Mouse (Mus musculus) CH12.LX (cell line): ENCODE results near the gene Armc10. TPM values are rescaled to one million over a fixed set of nuclear protein-coding genes. Genes with fewer than 3 reads are reported as not detected.
"Not testable (repeated sequence)": the region's sequence is repeated elsewhere in the genome, so short reads cannot be mapped to it uniquely, and the experiment has no call there.

Experiments
- DNase-seq: peaks from one replicate; pipeline ENCODE4 v3.0.0-alpha.2; 2013; ENCODE audit errors: extremely low read depth
- H3K27ac ChIP-seq: 2 replicates; pipeline ENCODE4 v1.5.1; 2012; ENCODE audit warnings: low read depth, mild to moderate bottlenecking, control low read depth, moderate library complexity; ENCODE audit not compliant: insufficient read depth
- H3K27me3 ChIP-seq: replicated peaks from 2 replicates; pipeline ENCODE3; 2012; ENCODE audit warnings: inconsistent platforms
- H3K36me3 ChIP-seq, 2 experiments: replicated peaks in 1 of 2; 2 replicates each; pipeline versions ENCODE3 to v1.6.1; 2012; ENCODE audit warnings: inconsistent platforms in 1 of 2, low read length in 1 of 2, mild to moderate bottlenecking in 1 of 2, mixed read lengths in 1 of 2, moderate library complexity in 1 of 2; ENCODE audit not compliant: control insufficient read depth in 1 of 2, insufficient read depth in 1 of 2
- H3K4me1 ChIP-seq, 2 experiments: 2 replicates each; pipeline ENCODE4 v1.6.1; 2012; ENCODE audit warnings: inconsistent platforms in 1 of 2, moderate library complexity in 1 of 2; ENCODE audit not compliant: insufficient read depth in 2 of 2, control insufficient read depth in 1 of 2
- H3K4me2 ChIP-seq: 2 replicates; pipeline ENCODE4 v1.6.1; 2012; ENCODE audit warnings: low read depth, mild to moderate bottlenecking, control low read depth; ENCODE audit not compliant: poor library complexity, insufficient read depth, severe bottlenecking
- H3K4me3 ChIP-seq, 3 experiments: fragments of 150-350 bp in 1 of 3; sonication (generic) in 1 of 3; replicated peaks in 1 of 3; 2 replicates each; pipeline versions ENCODE3 to v1.5.1; 2011 to 2012; ENCODE audit warnings: low read depth in 2 of 3, low read length in 2 of 3, mild to moderate bottlenecking in 2 of 3, moderate library complexity in 2 of 3, control low read depth in 1 of 3, improper control_type of control experiment in 1 of 3, inconsistent platforms in 1 of 3, mixed read lengths in 1 of 3; ENCODE audit not compliant: poor library complexity in 1 of 3
- H3K79me2 ChIP-seq: replicated peaks from 2 replicates; pipeline ENCODE4 v1.6.1; 2012; ENCODE audit warnings: mild to moderate bottlenecking, moderate library complexity; ENCODE audit not compliant: control insufficient read depth, poor library complexity, insufficient read depth, severe bottlenecking; ENCODE audit errors: extremely low read depth
- H3K9ac ChIP-seq: 2 replicates; pipeline ENCODE4 v1.6.1; 2012; ENCODE audit warnings: low read depth, mild to moderate bottlenecking, control low read depth, moderate library complexity; ENCODE audit not compliant: insufficient read depth
- H3K9me3 ChIP-seq: replicated peaks from 2 replicates; pipeline ENCODE3; 2012; ENCODE audit warnings: low read length, inconsistent platforms, mixed read lengths
- CHD1 ChIP-seq: IDR thresholded peaks from 2 replicates; pipeline ENCODE4 v1.6.1; 2012; ENCODE audit warnings: low read depth, low read length, improper control_type of control experiment, inconsistent platforms
- CTCF ChIP-seq, 2 experiments: IDR thresholded peaks in 1 of 2; conservative IDR thresholded peaks in 1 of 2; 2 replicates each; pipeline ENCODE4 v1.5.1; 2011 to 2012; ENCODE audit warnings: low read depth in 2 of 2, low read length in 2 of 2, improper control_type of control experiment in 1 of 2, inconsistent platforms in 1 of 2, mild to moderate bottlenecking in 1 of 2, moderate library complexity in 1 of 2
- E2F4 ChIP-seq: IDR thresholded peaks from 2 replicates; pipeline ENCODE4 v1.6.1; 2011; ENCODE audit warnings: low read depth, low read length, improper control_type of control experiment; ENCODE audit not compliant: insufficient replicate concordance
- ELF1 ChIP-seq: IDR thresholded peaks from 2 replicates; pipeline ENCODE4 v1.6.1; 2014; ENCODE audit warnings: low read depth, mild to moderate bottlenecking, inconsistent platforms, low read length, improper control_type of control experiment
- EP300 ChIP-seq: IDR thresholded peaks from 2 replicates; pipeline ENCODE4 v1.6.1; 2011; ENCODE audit warnings: low read length, improper control_type of control experiment
- GABPA ChIP-seq: IDR thresholded peaks from 2 replicates; pipeline ENCODE4 v1.6.1; 2012; ENCODE audit warnings: low read depth, low read length, improper control_type of control experiment, inconsistent platforms; ENCODE audit not compliant: insufficient replicate concordance
- IRF4 ChIP-seq: IDR thresholded peaks from 2 replicates; pipeline ENCODE4 v1.6.1; 2014; ENCODE audit warnings: low read depth, mild to moderate bottlenecking, inconsistent platforms, low read length, improper control_type of control experiment
- JUN ChIP-seq: IDR thresholded peaks from 2 replicates; pipeline ENCODE4 v1.6.1; 2011; ENCODE audit warnings: low read depth, mild to moderate bottlenecking, low read length, improper control_type of control experiment, moderate library complexity; ENCODE audit not compliant: insufficient read depth
- JUND ChIP-seq: conservative IDR thresholded peaks from 2 replicates; pipeline ENCODE4 v1.6.1; 2011; ENCODE audit warnings: low read depth, low read length, improper control_type of control experiment
- KAT2A ChIP-seq: IDR thresholded peaks from 2 replicates; pipeline ENCODE4 v1.6.1; 2012; ENCODE audit warnings: low read length, improper control_type of control experiment, inconsistent platforms; ENCODE audit not compliant: insufficient replicate concordance
- MAX ChIP-seq: IDR thresholded peaks from 2 replicates; pipeline ENCODE4 v1.6.1; 2011; ENCODE audit warnings: low read length, improper control_type of control experiment
- MXI1 ChIP-seq: IDR thresholded peaks from 2 replicates; pipeline ENCODE4 v1.6.1; 2011; ENCODE audit warnings: mild to moderate bottlenecking, low read depth, low read length, improper control_type of control experiment
- MYC ChIP-seq: IDR thresholded peaks from 2 replicates; pipeline ENCODE4 v1.6.1; 2011; ENCODE audit warnings: low read depth, mild to moderate bottlenecking, improper control_type of control experiment, low read length
- NELFE ChIP-seq: IDR thresholded peaks from 2 replicates; pipeline ENCODE4 v1.6.1; 2011; ENCODE audit warnings: low read depth, low read length, improper control_type of control experiment
- NRF1 ChIP-seq: IDR thresholded peaks from 2 replicates; pipeline ENCODE4 v1.6.1; 2014; ENCODE audit warnings: low read depth, mild to moderate bottlenecking, inconsistent platforms, low read length, improper control_type of control experiment, moderate library complexity
- PAX5 ChIP-seq: IDR thresholded peaks from 2 replicates; pipeline ENCODE4 v1.6.1; 2012; ENCODE audit warnings: low read length, inconsistent platforms, mixed read lengths
- POLR2A ChIP-seq: IDR thresholded peaks from 2 replicates; pipeline ENCODE4 v1.6.1; 2011; ENCODE audit warnings: low read depth, mild to moderate bottlenecking, improper control_type of control experiment, low read length
- POLR2AphosphoS2 ChIP-seq: IDR thresholded peaks from 2 replicates; pipeline ENCODE4 v1.6.1; 2011; ENCODE audit warnings: low read depth, low read length, improper control_type of control experiment
- SIN3A ChIP-seq: IDR thresholded peaks from 2 replicates; pipeline ENCODE4 v1.6.1; 2012; ENCODE audit warnings: low read length, improper control_type of control experiment, inconsistent platforms
- SMC3 ChIP-seq: IDR thresholded peaks from 2 replicates; pipeline ENCODE4 v1.6.1; 2011; ENCODE audit warnings: low read depth, low read length, improper control_type of control experiment
- TBP ChIP-seq: conservative IDR thresholded peaks from 2 replicates; pipeline ENCODE4 v1.6.1; 2011; ENCODE audit warnings: low read depth, low read length, improper control_type of control experiment
- USF1 ChIP-seq: IDR thresholded peaks from 2 replicates; pipeline ENCODE4 v1.6.1; 2014; ENCODE audit warnings: low read depth, mild to moderate bottlenecking, inconsistent platforms, low read length, improper control_type of control experiment
- USF2 ChIP-seq: conservative IDR thresholded peaks from 2 replicates; pipeline ENCODE4 v1.6.1; 2011; ENCODE audit warnings: low read depth, low read length, improper control_type of control experiment
- ZC3H11A ChIP-seq: IDR thresholded peaks from 2 replicates; pipeline ENCODE4 v1.6.1; 2012; ENCODE audit warnings: low read depth, mild to moderate bottlenecking, inconsistent platforms, low read length, improper control_type of control experiment
- ZMIZ1 ChIP-seq: IDR thresholded peaks from 2 replicates; pipeline ENCODE4 v1.6.1; 2012; ENCODE audit warnings: low read depth, mild to moderate bottlenecking, inconsistent platforms, low read length, improper control_type of control experiment
- ZNF384 ChIP-seq: IDR thresholded peaks from 2 replicates; pipeline ENCODE4 v1.6.1; 2012; ENCODE audit warnings: low read depth, low read length, improper control_type of control experiment, inconsistent platforms
- dilution Hi-C: fragments of 300-500 bp; cut with MboI; formaldehyde crosslinking; loops from 2 replicates; pipeline ENCODE4 v1.14.3; 2020; ENCODE audit warnings: low sequenced_read_pairs; ENCODE audit not compliant: extremely low pct_unique_long_range_greater_than_20kb, extremely low pct_ligation_motif_present
- in situ Hi-C: fragments of 300-500 bp; cut with MboI; formaldehyde crosslinking; loops from 3 replicates; pipeline ENCODE4 v1.14.3; 2019; ENCODE audit warnings: low sequenced_read_pairs, low pct_ligation_motif_present, low pct_unique_long_range_greater_than_20kb, mixed read lengths
- polyA plus RNA-seq: library from polyadenylated mRNA; unstranded; fragments of >175 nt; gene quantifications from 2 replicates; pipeline ENCODE4 v1.2.1, GENCODE M21; 2012; ENCODE audit warnings: low read depth; ENCODE audit not compliant: insufficient read length
- total RNA-seq, 2 experiments: library from RNA; depleted of rRNA; stranded (reverse); fragments of 300-350 nt in 1 of 2; fragments of >200 nt in 1 of 2; gene quantifications; 2 replicates each; pipeline ENCODE4 v1.2.3; 2012 to 2014

The Armc10 gene
- total and polyA plus RNA-seq, 3 experiments, result 39.1 to 71.9 (median 46.0) TPM

DNA sequence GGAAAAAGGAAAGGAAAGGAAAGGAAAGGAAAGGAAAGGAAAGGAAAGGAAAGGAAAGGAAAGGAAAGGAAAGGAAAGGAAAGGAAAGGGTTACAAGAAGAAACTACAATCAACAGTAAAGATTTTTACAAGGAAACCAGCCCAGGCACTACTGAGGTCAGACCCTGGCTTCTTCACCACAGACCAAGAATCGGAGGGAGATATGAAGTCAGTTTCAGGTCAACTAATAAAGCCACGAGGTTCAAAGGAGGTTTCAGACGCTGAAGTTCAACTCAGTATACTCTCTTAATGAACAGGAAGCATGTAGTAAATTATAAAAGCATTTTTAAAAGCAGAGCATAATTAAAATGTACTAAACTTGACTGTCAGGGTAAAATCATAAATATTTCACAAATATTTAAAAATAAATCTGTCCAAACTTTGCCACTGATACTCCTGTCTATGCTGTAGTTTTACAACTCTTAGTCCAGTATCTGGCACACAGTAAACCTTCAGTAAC is 47.8 kb downstream of the Armc10 start:
- Histone ChIP-seq H3K4me1 (0 out of 4 replicates have a peak, but pooled peaks cover 0 to 2% of the 10 kb centered on the region in 2 experiments), H3K79me2 (no peaks in the 10 kb centered on the region), H3K4me2 (no peak overlapping the region), H3K9me3 (no peaks in the 10 kb centered on the region), H3K36me3 (no peaks in the 10 kb centered on the region), H3K27me3 (no peaks in the 10 kb centered on the region), H3K27ac (no peak overlapping the region), H3K9ac (no peak overlapping the region), H3K4me3 (no peak overlapping the region)
- TF ChIP-seq ZC3H11A (no peak), NRF1 (no peak), POLR2A (no peak), IRF4 (no peak), MAX (no peak), KAT2A (no peak), ZMIZ1 (no peak), ZNF384 (no peak), JUND (no peak), POLR2AphosphoS2 (no peak), SMC3 (no peak), CTCF (conservative IDR thresholded peaks at IDR 0.05 in 1 of 2, IDR thresholded peaks at IDR 0.05 in 1 of 2; ENCODE audit: low read depth in 2 of 2, low read length in 2 of 2) (no peak), ELF1 (no peak), USF2 (no peak), MYC (no peak)
- dilution Hi-C loops (no loop called here), in situ Hi-C loops (no loop called here)
- no peak for DNase-seq

DNA sequence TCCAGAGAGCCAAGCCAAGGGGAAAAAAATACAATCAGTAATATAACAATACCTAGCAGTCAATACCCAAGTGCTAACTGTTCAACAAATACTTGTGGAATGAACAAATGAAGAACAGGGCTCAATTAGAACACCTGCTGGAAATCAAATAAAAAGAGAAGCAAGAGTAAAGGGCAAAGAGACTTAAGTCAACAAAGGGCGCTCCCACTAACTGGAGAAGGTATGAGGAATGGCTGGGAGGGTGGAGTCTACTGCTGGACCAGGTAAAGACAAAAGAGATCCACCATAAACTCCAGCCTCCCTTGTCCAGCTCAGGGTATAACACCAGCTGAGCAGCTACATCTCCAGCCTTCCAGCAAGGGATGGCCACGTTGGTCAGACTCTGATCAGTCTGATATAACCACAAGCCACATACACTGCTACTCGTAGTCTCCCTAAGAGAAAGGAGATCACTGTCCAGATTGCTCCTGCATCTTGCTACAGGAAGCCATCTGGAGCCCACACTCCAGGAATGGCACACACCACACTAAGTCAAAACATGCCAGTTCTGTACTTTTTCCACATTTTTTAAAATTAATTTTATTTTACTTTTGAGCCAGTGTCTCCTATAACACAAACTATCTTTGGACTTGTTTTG is 49.4 kb downstream of the Armc10 start:
- H3K79me2 ChIP-seq, result no peaks in the 10 kb centered on the region
- no peaks in the 10 kb centered on the region for H3K27me3 ChIP-seq
- in situ Hi-C loops, result no loop called here
- 0 out of 4 replicates have a peak, but pooled peaks cover 0 to 2% of the 10 kb centered on the region in 2 experiments for H3K4me1 ChIP-seq
- TF ChIP-seq MXI1, result no peak
- no peak for TF ChIP-seq SIN3A
- no peak for TF ChIP-seq JUN
- no peak for TF ChIP-seq EP300
- TF ChIP-seq GABPA, result no peak
- TF ChIP-seq E2F4, result no peak
- no peak for TF ChIP-seq KAT2A
- TF ChIP-seq TBP, result no peak
- TF ChIP-seq CHD1, result no peak
- TF ChIP-seq IRF4, result no peak
- TF ChIP-seq NELFE, result no peak
- no peak for TF ChIP-seq PAX5
- no peak for TF ChIP-seq NRF1
- no peak for TF ChIP-seq JUND
- no peak for TF ChIP-seq USF1
- TF ChIP-seq ZMIZ1, result no peak
- no peak overlapping the region for H3K4me3 ChIP-seq
- no peaks in the 10 kb centered on the region for H3K9me3 ChIP-seq
- DNase-seq, result no peak
- H3K27ac ChIP-seq, result no peak overlapping the region
- H3K36me3 ChIP-seq, result no peaks in the 10 kb centered on the region
- dilution Hi-C loops, result no loop called here
- H3K4me2 ChIP-seq, result no peak overlapping the region
- H3K9ac ChIP-seq, result no peak overlapping the region

DNA sequence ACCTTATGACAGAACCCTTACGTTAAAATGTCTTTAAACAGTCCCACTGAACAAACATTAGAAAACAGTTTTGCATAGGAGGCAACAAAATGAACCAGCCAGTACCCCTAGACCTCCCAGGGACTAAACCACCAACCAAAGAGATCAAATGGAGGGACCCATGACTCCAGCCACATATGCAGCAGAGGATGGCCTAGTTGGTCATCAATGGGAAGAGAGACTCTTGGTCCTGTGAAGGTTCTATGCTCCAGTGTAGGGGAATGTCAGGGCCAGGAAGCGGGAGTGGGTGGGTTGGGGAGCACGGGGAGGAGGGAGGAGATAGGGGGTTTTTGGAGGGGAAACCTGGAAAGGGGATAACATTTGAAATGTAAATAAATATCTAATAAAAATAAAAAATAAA is 53.9 kb downstream of the Armc10 start:
- H3K9me3 ChIP-seq, DNase-seq, H3K27me3 ChIP-seq, H3K27ac ChIP-seq, H3K4me2 ChIP-seq, dilution Hi-C loops, in situ Hi-C loops, H3K4me3 ChIP-seq, H3K9ac ChIP-seq, H3K79me2 ChIP-seq, H3K36me3 ChIP-seq: not testable (repeated sequence)
- H3K4me1 ChIP-seq, result peaks cover 3 to 10% of the 10 kb centered on the region in 2 experiments; a peak in 3 of 4 replicates
